Mouse (Mus musculus) ES-E14 (cell line): ENCODE data around the gene Ddx43. TPM values are rescaled to one million over a fixed set of nuclear protein-coding genes. Genes with fewer than 3 reads are reported as not detected.
A peak's percentile ranks its signal among the peaks of the same experiment; 100 is the strongest.

Experiments used
- DNase-seq: peaks from one replicate; pipeline ENCODE4 v3.0.0-alpha.2; 2013; ENCODE audit warnings: low read depth, low spot score
- H3K27ac ChIP-seq: 2 replicates; pipeline ENCODE4 v1.5.1; 2012; ENCODE audit warnings: low read depth, mild to moderate bottlenecking, low read length, moderate library complexity, mixed read lengths; ENCODE audit not compliant: poor library complexity, insufficient read depth, severe bottlenecking
- H3K36me3 ChIP-seq: 2 replicates; pipeline ENCODE4 v1.6.1; 2012; ENCODE audit warnings: mild to moderate bottlenecking, low read length, moderate library complexity, mixed read lengths; ENCODE audit not compliant: control insufficient read depth, poor library complexity, insufficient read depth, severe bottlenecking
- H3K4me1 ChIP-seq, 2 experiments: fragments of 150-350 bp in 1 of 2; sonication (generic) in 1 of 2; 2 replicates each; pipeline ENCODE4 v1.6.1; 2012; ENCODE audit warnings: low read length in 2 of 2, mild to moderate bottlenecking in 1 of 2, mixed read lengths in 1 of 2; ENCODE audit not compliant: control insufficient read depth in 2 of 2, insufficient read depth in 2 of 2, poor library complexity in 1 of 2
- H3K4me3 ChIP-seq, 2 experiments: fragments of 150-350 bp in 1 of 2; sonication (generic) in 1 of 2; 2 replicates each; pipeline ENCODE4 v1.5.1; 2012; ENCODE audit warnings: low read length in 2 of 2, low read depth in 1 of 2, mild to moderate bottlenecking in 1 of 2, mixed read lengths in 1 of 2; ENCODE audit not compliant: insufficient read depth in 1 of 2, poor library complexity in 1 of 2, severe bottlenecking in 1 of 2
- H3K9ac ChIP-seq: 2 replicates; pipeline ENCODE4 v1.6.1; 2012; ENCODE audit warnings: low read depth, mild to moderate bottlenecking, low read length, mixed read lengths; ENCODE audit not compliant: poor library complexity, insufficient read depth, severe bottlenecking
- H3K9me3 ChIP-seq: fragments of 150-350 bp; sonication (generic); 2 replicates; pipeline ENCODE4 v1.6.1; 2012; ENCODE audit warnings: low read depth, mild to moderate bottlenecking, low read length; ENCODE audit not compliant: control insufficient read depth, insufficient read depth
- CHD2 ChIP-seq: IDR thresholded peaks from 2 replicates; pipeline ENCODE4 v1.6.1; 2014; ENCODE audit warnings: mild to moderate bottlenecking, low read depth, low read length, inconsistent platforms
- HCFC1 ChIP-seq: IDR thresholded peaks from 2 replicates; pipeline ENCODE4 v1.6.1; 2012; ENCODE audit warnings: low read length, inconsistent platforms, borderline replicate concordance; ENCODE audit not compliant: insufficient read depth
- MAFK ChIP-seq: IDR thresholded peaks from 2 replicates; pipeline ENCODE4 v1.6.1; 2014; ENCODE audit warnings: mild to moderate bottlenecking, low read depth, low read length, inconsistent platforms; ENCODE audit not compliant: insufficient read depth
- ZC3H11A ChIP-seq: IDR thresholded peaks from 2 replicates; pipeline ENCODE4 v1.6.1; 2012; ENCODE audit warnings: low read depth, mild to moderate bottlenecking, inconsistent platforms, low read length, borderline replicate concordance
- ZNF384 ChIP-seq: IDR thresholded peaks from 2 replicates; pipeline ENCODE4 v1.6.1; 2012; ENCODE audit warnings: low read depth, low read length, inconsistent platforms
- in situ Hi-C, 2 experiments: fragments of 600-800 bp; cut with MboI; formaldehyde crosslinking; loops; one replicate each; pipeline ENCODE4 v1.15.1; 2025; ENCODE audit warnings: low sequenced_read_pairs in 2 of 2, inconsistent platforms in 1 of 2; ENCODE audit not compliant: unreplicated experiment in 2 of 2
- total RNA-seq: library from RNA; depleted of rRNA; stranded (reverse); fragments of 300-350 nt; gene quantifications from 2 replicates; pipeline ENCODE4 v1.2.3, GENCODE M21; 2012

Gene Ddx43
- total RNA-seq, 1 experiment = 5.0 TPM

- peaks cover 0 to 5% of the 10 kb centered on the region in 2 experiments; a peak in 1 of 4 replicates for H3K4me1 ChIP-seq
- no peak overlapping the region for H3K9ac ChIP-seq
- H3K27ac ChIP-seq = no peak overlapping the region
- no peak overlapping the region for H3K4me3 ChIP-seq
- H3K36me3 ChIP-seq = no peaks in the 10 kb centered on the region
- TF ChIP-seq HCFC1 = no peak
- no peak for TF ChIP-seq CHD2
- no peak for TF ChIP-seq MAFK
- DNase-seq = no peak
- in situ Hi-C loops = no loop called here
- H3K9me3 ChIP-seq = no peaks in the 10 kb centered on the region
Measured at GRCm38 (mm10) chr9:78432471-78432870, 36.9 kb downstream of the Ddx43 start.

GRCm38 (mm10) chr9:78439426-78439825 lies 43.8 kb downstream of the Ddx43 start:
- TF ChIP-seq HCFC1 (no peak), CHD2 (no peak), MAFK (no peak)
- no peak overlapping the region for H3K27ac ChIP-seq
- no peaks in the 10 kb centered on the region for H3K36me3 ChIP-seq
- in situ Hi-C loops = no loop called here
- H3K4me1 ChIP-seq = peaks cover 0 to 8% of the 10 kb centered on the region in 2 experiments; a peak in 2 of 4 replicates
- no peak overlapping the region for H3K9ac ChIP-seq
- no peak overlapping the region for H3K4me3 ChIP-seq
- DNase-seq = no peak
- H3K9me3 ChIP-seq = no peaks in the 10 kb centered on the region

- no peaks in the 10 kb centered on the region for H3K36me3 ChIP-seq
- no peak for DNase-seq
- H3K4me3 ChIP-seq = peak overlapping the region; percentile 40 to 76
- peak overlapping the region; percentile 71 for H3K9ac ChIP-seq
- TF ChIP-seq MAFK (no peak), ZNF384 (no peak), CHD2 (no peak), ZC3H11A (no peak), HCFC1 (no peak)
- H3K27ac ChIP-seq = no peak overlapping the region
- in situ Hi-C loops = no loop called here
- H3K9me3 ChIP-seq = no peaks in the 10 kb centered on the region
- peaks cover 0 to 3% of the 10 kb centered on the region in 2 experiments; a peak in 2 of 4 replicates for H3K4me1 ChIP-seq
Measured at GRCm38 (mm10) chr9:78442237-78442578, 46.6 kb downstream of the Ddx43 start.

- Histone ChIP-seq H3K36me3 (no peaks in the 10 kb centered on the region), H3K27ac (no peak within 1 kb of the TSS), H3K9me3 (no peaks in the 10 kb centered on the region), H3K4me1 (peaks cover 0 to 3% of the 10 kb centered on the region in 2 experiments; a peak in 2 of 4 replicates), H3K4me3 (peak within 1 kb of the TSS; percentile 40 to 76), H3K9ac (peak within 1 kb of the TSS; percentile 71)
- no peak for TF ChIP-seq CHD2
- no peak for TF ChIP-seq ZC3H11A
- no peak for TF ChIP-seq HCFC1
- no peak for TF ChIP-seq ZNF384
- no peak for TF ChIP-seq MAFK
- no peak for DNase-seq
- in situ Hi-C loops = no loop called here
Measured at GRCm38 (mm10) chr9:78442579-78443392, 47.2 kb downstream of the Ddx43 start, which contains the start of gene Cgas. Cgas (minus strand) TSS chr9:78443237.

GRCm38 (mm10) chr9:78447606-78447972 lies 52.0 kb downstream of the Ddx43 start:
- peaks cover 0 to 4% of the 10 kb centered on the region in 2 experiments; a peak in 1 of 4 replicates for H3K4me1 ChIP-seq
- H3K9me3 ChIP-seq = no peaks in the 10 kb centered on the region
- no peak for TF ChIP-seq ZNF384
- peaks cover 7% of the 10 kb centered on the region for H3K36me3 ChIP-seq
- no peak overlapping the region for H3K27ac ChIP-seq
- peak overlapping the region; percentile 98 to 100 for H3K4me3 ChIP-seq
- DNase-seq = no peak
- peak overlapping the region; percentile 83; the same call in 1 of the 2 replicates for H3K9ac ChIP-seq
- in situ Hi-C loops = no loop called here
